Mouse (Mus musculus) olfactory bulb, adult 2 months (tissue): ENCODE results near the gene Cryba4.

Experiments used
- CTCF ChIP-seq: fragments of 200-500 bp; IDR thresholded peaks from 2 replicates; pipeline ENCODE4 v1.5.1; 2012; ENCODE audit warnings: low read depth, mild to moderate bottlenecking, low read length, moderate library complexity; ENCODE audit not compliant: insufficient read depth
- POLR2A ChIP-seq: fragments of 200-500 bp; IDR thresholded peaks from 2 replicates; pipeline ENCODE4 v1.6.1; 2012; ENCODE audit warnings: mild to moderate bottlenecking, low read depth, low read length, moderate library complexity; ENCODE audit not compliant: insufficient read depth

DNA sequence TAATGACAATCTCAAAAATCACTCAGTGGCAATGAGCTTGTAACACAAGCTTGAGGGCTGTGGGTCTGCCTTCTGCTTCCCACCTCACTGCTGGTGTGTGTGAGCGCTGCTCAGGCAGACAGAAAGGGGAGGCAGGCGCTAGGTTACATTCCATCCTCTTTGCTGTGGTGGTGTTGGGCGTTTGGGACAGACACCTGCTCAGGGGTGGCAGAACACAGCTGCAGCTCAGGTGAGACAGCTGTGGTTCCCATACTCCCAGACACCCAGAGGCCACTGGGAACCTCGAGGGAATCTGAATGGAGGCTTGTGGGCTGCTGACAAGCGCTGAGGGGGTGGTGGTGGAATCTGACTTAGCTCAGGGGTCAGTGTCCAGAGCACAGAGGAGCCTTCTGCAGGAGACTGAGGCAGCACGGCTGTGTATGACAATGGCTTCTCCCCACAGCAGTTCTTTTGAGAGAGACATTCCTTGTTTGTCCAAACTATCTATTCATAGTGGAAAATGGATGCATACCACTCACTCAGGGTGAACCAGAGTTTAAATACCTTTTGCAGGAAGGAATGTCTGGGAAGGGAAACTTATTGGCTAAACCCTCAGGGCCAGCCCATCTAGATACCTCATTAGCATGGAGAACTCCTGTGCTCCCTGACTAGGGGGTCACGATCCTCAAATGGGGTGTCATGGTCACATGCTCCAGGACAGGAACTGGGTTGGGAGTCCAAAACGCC lies 7.3 kb downstream of the Cryba4 start:
- TF ChIP-seq POLR2A = no peak
- TF ChIP-seq CTCF = no peak
